ENCODE assay signal across 9 mouse cellular contexts in genomic region chr6:122719942-122720341, GRCm38 (mm10). TPM values are rescaled to one million over a fixed set of nuclear protein-coding genes. Genes with fewer than 3 reads are reported as not detected.
DNase-seq lines count a peak whose midpoint lies in the region; ATAC-seq and TF ChIP-seq lines count a peak whose summit lies in the region.
"Had no signal": no experiment of that assay in that cellular context is flagged by ENCODE, and none has a peak within 500 bp of the region (broad histone marks: within the 10 kb centered on the region; RNA-seq: fewer than 3 reads in every experiment).

No protein-coding gene starts in this region.

- no peak for DNase-seq in cerebellum, adult 11-12 months
- peak; percentile 68 for DNase-seq in CH12.LX (ENCODE audit: extremely low read depth)
- DNase-seq in c-Kit-negative CD71-positive TER-119-positive erythroid progenitor cells, embryonic 14.5 days (ENCODE audit: low read depth, low spot score) = peak; percentile 11
- DNase-seq in liver, embryonic 14.5 days (ENCODE audit: low read depth in 3 of 3, low spot score in 3 of 3) = peak in 2 of 3 experiments; percentile 17 to 20
- peak; percentile 68 for DNase-seq in right cerebral cortex, postnatal 25 days

- ATAC-seq in cerebellum, adult (ENCODE audit: insufficient number of reproducible peaks, low FRiP score, low TSS enrichment) = peak; percentile 66; the same call in 1 of the 2 replicates
- ATAC-seq in forebrain, embryonic 12.5 days (ENCODE audit: low FRiP score) = 0 out of 2 replicates have a peak, but pooled peaks have one; percentile 6
- ATAC-seq in intestine, postnatal 0 days = no peak
- ATAC-seq in liver, embryonic 14.5 days (ENCODE audit: insufficient read depth) = no peak

- no peak overlapping the region for H3K4me2 ChIP-seq in CH12.LX (ENCODE audit: insufficient read depth, low read depth, poor library complexity, severe bottlenecking)
- no peak overlapping the region for H3K4me2 ChIP-seq in forebrain, embryonic 12.5 days
- H3K4me2 ChIP-seq in intestine, postnatal 0 days (replicated peaks; ENCODE audit: low read depth) = no peak overlapping the region
- no peak overlapping the region for H3K4me2 ChIP-seq in liver, embryonic 14.5 days (ENCODE audit: low read depth)

- H3K4me1 ChIP-seq in CH12.LX (ENCODE audit: control insufficient read depth in 1 of 2, insufficient read depth in 2 of 2) = no peaks in the 10 kb centered on the region
- H3K4me1 ChIP-seq in forebrain, embryonic 12.5 days = peaks cover 9% of the 10 kb centered on the region
- H3K4me1 ChIP-seq in intestine, postnatal 0 days (replicated peaks; ENCODE audit: control insufficient read depth, insufficient read depth, low read length) = no peaks in the 10 kb centered on the region
- H3K4me1 ChIP-seq in liver, embryonic 14.5 days (replicated peaks; ENCODE audit: control insufficient read depth in 2 of 2, insufficient read depth in 2 of 2, low read length in 1 of 2) = no peaks in the 10 kb centered on the region

- no peak for TF ChIP-seq POLR2A in CH12.LX (IDR thresholded peaks at IDR 0.05; ENCODE audit: low read depth, low read length)

- in situ Hi-C loops in CH12.LX (cut with MboI; ENCODE audit: low pct_ligation_motif_present, low pct_unique_long_range_greater_than_20kb, low sequenced_read_pairs) = loop anchor here (10.0 kb wide), 1 partner anchor 45 kb away; no protein-coding TSS in a partner anchor

- H3K4me3 ChIP-seq in CH12.LX (replicated peaks in 1 of 3; ENCODE audit: low read depth in 2 of 3, low read length in 2 of 3, poor library complexity in 1 of 3) = no peak overlapping the region
- H3K4me3 ChIP-seq in forebrain, embryonic 12.5 days (replicated peaks) = no peak overlapping the region
- H3K4me3 ChIP-seq in intestine, postnatal 0 days (ENCODE audit: low read depth, low read length) = no peak overlapping the region
- H3K4me3 ChIP-seq in liver, embryonic 14.5 days (ENCODE audit: insufficient read depth in 1 of 2, low read depth in 2 of 2, low read length in 2 of 2) = no peak overlapping the region

- no peak overlapping the region for H3K27ac ChIP-seq in CH12.LX (ENCODE audit: insufficient read depth, low read depth)
- no peak overlapping the region for H3K27ac ChIP-seq in forebrain, embryonic 12.5 days
- H3K27ac ChIP-seq in intestine, postnatal 0 days (ENCODE audit: low read depth, low read length) = no peak overlapping the region
- H3K27ac ChIP-seq in liver, embryonic 14.5 days = no peak overlapping the region

- H3K27me3 ChIP-seq in CH12.LX (replicated peaks) = no peaks in the 10 kb centered on the region
- no peaks in the 10 kb centered on the region for H3K27me3 ChIP-seq in forebrain, embryonic 12.5 days
- H3K27me3 ChIP-seq in intestine, postnatal 0 days (replicated peaks; ENCODE audit: control insufficient read depth, insufficient read depth, low read length) = no peaks in the 10 kb centered on the region
- no peaks in the 10 kb centered on the region for H3K27me3 ChIP-seq in liver, embryonic 14.5 days (ENCODE audit: control insufficient read depth, insufficient read depth, low read length)

- no peaks in the 10 kb centered on the region for H3K79me2 ChIP-seq in CH12.LX (replicated peaks; ENCODE audit: control insufficient read depth, extremely low read depth, insufficient read depth, poor library complexity, severe bottlenecking)

- dilution Hi-C loops in CH12.LX (cut with MboI; ENCODE audit: extremely low pct_ligation_motif_present, extremely low pct_unique_long_range_greater_than_20kb, low sequenced_read_pairs) = no loop called here

- H3K9ac ChIP-seq in CH12.LX (ENCODE audit: insufficient read depth, low read depth) = no peak overlapping the region
- H3K9ac ChIP-seq in forebrain, embryonic 12.5 days = no peak overlapping the region
- H3K9ac ChIP-seq in intestine, postnatal 0 days (ENCODE audit: low read depth, low read length) = no peak overlapping the region
- H3K9ac ChIP-seq in liver, embryonic 14.5 days (replicated peaks) = no peak overlapping the region

- no peaks in the 10 kb centered on the region for H3K36me3 ChIP-seq in CH12.LX (replicated peaks in 1 of 2; ENCODE audit: control insufficient read depth in 1 of 2, insufficient read depth in 1 of 2, low read length in 1 of 2)
- H3K36me3 ChIP-seq in forebrain, embryonic 12.5 days (replicated peaks) = no peaks in the 10 kb centered on the region
- H3K36me3 ChIP-seq in intestine, postnatal 0 days (ENCODE audit: control insufficient read depth, insufficient read depth) = no peaks in the 10 kb centered on the region
- no peaks in the 10 kb centered on the region for H3K36me3 ChIP-seq in liver, embryonic 14.5 days (replicated peaks; ENCODE audit: control insufficient read depth, insufficient read depth, low read depth)

- TF ChIP-seq CTCF in CH12.LX (conservative IDR thresholded peaks at IDR 0.05 in 1 of 2, IDR thresholded peaks at IDR 0.05 in 1 of 2; ENCODE audit: low read depth in 2 of 2, low read length in 2 of 2) = peak; percentile 91 to 95
- peak; percentile 85 for TF ChIP-seq CTCF in intestine, postnatal 0 days (IDR thresholded peaks at IDR 0.05; ENCODE audit: low read depth)
- peak; percentile 74 for TF ChIP-seq CTCF in liver, embryonic 14.5 days (IDR thresholded peaks at IDR 0.05; ENCODE audit: low read depth)

- TF ChIP-seq RAD21 in CH12.LX (IDR thresholded peaks at IDR 0.05; ENCODE audit: low read depth, low read length) = peak; percentile 82

- H3K9me3 ChIP-seq in CH12.LX (replicated peaks; ENCODE audit: low read length) = no peaks in the 10 kb centered on the region
- H3K9me3 ChIP-seq in forebrain, embryonic 12.5 days = no peaks in the 10 kb centered on the region
- no peaks in the 10 kb centered on the region for H3K9me3 ChIP-seq in intestine, postnatal 0 days (ENCODE audit: control insufficient read depth)
- no peaks in the 10 kb centered on the region for H3K9me3 ChIP-seq in liver, embryonic 14.5 days (ENCODE audit: control insufficient read depth, low read length)

- no peak for TF ChIP-seq EP300 in CH12.LX (IDR thresholded peaks at IDR 0.05; ENCODE audit: low read length)
- no peak for TF ChIP-seq EP300 in liver, embryonic 14.5 days (IDR thresholded peaks at IDR 0.05; ENCODE audit: low read depth)

- 22% methylated on average over 2 of the region's 2 CpGs for WGBS in forebrain, embryonic 12.5 days
- WGBS in intestine, postnatal 0 days = 40% methylated on average over 2 of the region's 2 CpGs
- WGBS in liver, embryonic 14.5 days (ENCODE audit: insufficient replicate concordance) = 13% methylated on average over 2 of the region's 2 CpGs

TF ChIP-seq in CH12.LX, 34 proteins besides CTCF, POLR2A, EP300 and RAD21:
- no peak for TF ChIP-seq MAX (IDR thresholded peaks at IDR 0.05; ENCODE audit: low read length)
- TF ChIP-seq SMC3 (IDR thresholded peaks at IDR 0.05; ENCODE audit: low read depth, low read length) = peak; percentile 76

RNA-seq across cellular contexts. Expression of gene Nanog, which starts 12.7 kb away (rescaled TPM):
- total RNA-seq in CH12.LX (2012; rRNA removed) = not detected in 2 replicates
- not detected in 2 replicates for total RNA-seq in CH12.LX (2014; rRNA removed)
- polyA plus RNA-seq in CH12.LX (2012; ENCODE audit: insufficient read length, low read depth) = 0.12 and 0.27 TPM in 2 replicates
- 0.19 and 0.22 TPM in 2 replicates for polyA plus RNA-seq in forebrain, embryonic 12.5 days (2016; fragmentation: Nextera tagmentation; extraction: Ambion mirVana)
- 0.08 and 0.12 TPM in 2 replicates for polyA plus RNA-seq in intestine, postnatal 0 days (2015; fragmentation: Nextera tagmentation; extraction: Ambion mirVana)
- polyA plus RNA-seq in liver, embryonic 14.5 days (2012; rRNA removed) = 0.01 TPM in 1 of 2 replicates, not detected in the other
- not detected in 2 replicates for polyA plus RNA-seq in liver, embryonic 14.5 days (2014; fragmentation: Nextera tagmentation; extraction: Ambion mirVana)
- total RNA-seq: layer of hippocampus, postnatal 14 days had no signal

Comparison
In these comparisons a context has a peak if more than half of its experiments do, and no peak if none do; other contexts are left out.
1. ATAC-seq: peak in cerebellum, adult (single experiment) and forebrain, embryonic 12.5 days (single experiment); none in intestine, postnatal 0 days (single experiment) and liver, embryonic 14.5 days (single experiment).
2. Peak in every context shown above with its lines, with median percentiles within 50 percentile points of each other: CTCF ChIP-seq.